Mouse (Mus musculus): ENCODE results near the gene Sipa1l1.

GRCm38 (mm10) chr12:82175709-82176108, 6.6 kb downstream of the Sipa1l1 start:
- no peak for TF ChIP-seq POLR2A (IDR thresholded peaks at IDR 0.05; ENCODE audit: low read depth, low read length)
- no peak for TF ChIP-seq CTCF (IDR thresholded peaks at IDR 0.05; ENCODE audit: borderline replicate concordance, insufficient read depth, low read length)

All from embryonic fibroblast, embryonic 13.5 days (primary cell).